Mouse (Mus musculus): ENCODE results near the gene Pde4b. TPM values are rescaled to one million over a fixed set of nuclear protein-coding genes. Genes with fewer than 3 reads are reported as not detected.
"Not testable (repeated sequence)": the region's sequence is repeated elsewhere in the genome, so short reads cannot be mapped to it uniquely, and the experiment has no call there.

The Pde4b gene
- polyA plus RNA-seq, 1 experiment from 2014 or later, result 37.3 TPM

DNA sequence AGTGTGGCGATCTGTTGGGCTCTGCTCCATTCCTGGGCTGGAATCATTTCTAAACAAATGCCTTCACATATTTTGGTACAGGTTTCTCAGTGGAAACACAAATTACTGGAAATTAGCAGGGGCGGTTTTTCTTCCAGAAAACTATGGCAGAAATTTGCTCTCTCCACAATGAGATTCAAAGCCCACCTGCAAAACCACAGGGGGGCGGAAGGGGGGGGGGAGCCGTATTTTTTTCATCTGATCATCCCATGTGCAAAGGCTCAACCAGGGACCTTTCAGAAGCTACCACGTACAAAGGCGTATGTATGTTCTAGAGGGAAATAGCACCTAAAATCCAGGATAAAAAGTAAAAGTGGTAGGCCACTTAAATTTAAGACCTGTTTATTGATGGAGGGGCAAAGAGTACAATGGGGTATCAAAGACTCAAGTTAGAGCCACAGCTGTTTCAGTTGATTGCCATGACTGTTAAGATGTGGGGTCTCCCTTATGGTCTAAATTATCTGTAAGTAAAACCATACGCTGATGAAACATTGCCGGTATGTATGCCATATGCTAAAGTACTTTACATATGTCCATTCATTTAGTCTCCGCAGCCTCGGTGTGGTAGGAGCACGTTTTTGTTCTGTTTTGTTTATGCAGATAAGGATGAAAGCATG, 404.3 kb downstream of the Pde4b start:
- Histone ChIP-seq H3K4me2 (no peak overlapping the region), H3K4me1 (peaks cover 11% of the 10 kb centered on the region; the same call in 1 of the 2 replicates), H3K27me3 (no peaks in the 10 kb centered on the region), H3K9me3 (no peaks in the 10 kb centered on the region), H3K9ac (no peak overlapping the region), H3K4me3 (no peak overlapping the region), H3K36me3 (no peaks in the 10 kb centered on the region), H3K27ac (no peak overlapping the region)
- WGBS, result 76% methylated on average over 11 of the region's 11 CpGs
- no peak for ATAC-seq (ENCODE audit: borderline replicate concordance, extremely low read depth, low FRiP score, low TSS enrichment)

DNA sequence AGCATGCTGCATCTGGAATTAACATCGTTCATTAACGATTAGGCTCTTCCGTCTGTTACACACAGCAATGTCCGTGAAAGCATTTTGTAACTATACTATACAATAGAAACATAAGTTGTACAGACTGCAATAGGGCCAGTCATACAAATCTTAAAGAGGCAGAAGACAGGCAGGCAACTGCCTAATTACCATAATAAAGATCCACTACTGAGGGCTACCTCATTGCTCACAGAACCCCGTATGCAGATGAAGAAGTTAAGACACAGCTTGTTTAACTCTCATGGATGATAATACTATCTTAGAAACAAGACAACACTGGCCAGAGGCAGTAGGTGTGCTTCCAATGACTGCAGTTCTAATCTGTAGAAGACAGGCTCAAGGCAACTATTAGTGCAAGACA, 405.6 kb downstream of the Pde4b start:
- no peaks in the 10 kb centered on the region for H3K9me3 ChIP-seq
- ATAC-seq (ENCODE audit: borderline replicate concordance, extremely low read depth, low FRiP score, low TSS enrichment), result no peak
- no peak overlapping the region for H3K27ac ChIP-seq
- no peak overlapping the region for H3K4me3 ChIP-seq
- H3K9ac ChIP-seq, result no peak overlapping the region
- H3K4me1 ChIP-seq, result peaks cover 11% of the 10 kb centered on the region; the same call in 1 of the 2 replicates
- H3K27me3 ChIP-seq, result no peaks in the 10 kb centered on the region
- H3K4me2 ChIP-seq, result no peak overlapping the region
- no peaks in the 10 kb centered on the region for H3K36me3 ChIP-seq
- 92% methylated on average over 5 of the region's 5 CpGs for WGBS

DNA sequence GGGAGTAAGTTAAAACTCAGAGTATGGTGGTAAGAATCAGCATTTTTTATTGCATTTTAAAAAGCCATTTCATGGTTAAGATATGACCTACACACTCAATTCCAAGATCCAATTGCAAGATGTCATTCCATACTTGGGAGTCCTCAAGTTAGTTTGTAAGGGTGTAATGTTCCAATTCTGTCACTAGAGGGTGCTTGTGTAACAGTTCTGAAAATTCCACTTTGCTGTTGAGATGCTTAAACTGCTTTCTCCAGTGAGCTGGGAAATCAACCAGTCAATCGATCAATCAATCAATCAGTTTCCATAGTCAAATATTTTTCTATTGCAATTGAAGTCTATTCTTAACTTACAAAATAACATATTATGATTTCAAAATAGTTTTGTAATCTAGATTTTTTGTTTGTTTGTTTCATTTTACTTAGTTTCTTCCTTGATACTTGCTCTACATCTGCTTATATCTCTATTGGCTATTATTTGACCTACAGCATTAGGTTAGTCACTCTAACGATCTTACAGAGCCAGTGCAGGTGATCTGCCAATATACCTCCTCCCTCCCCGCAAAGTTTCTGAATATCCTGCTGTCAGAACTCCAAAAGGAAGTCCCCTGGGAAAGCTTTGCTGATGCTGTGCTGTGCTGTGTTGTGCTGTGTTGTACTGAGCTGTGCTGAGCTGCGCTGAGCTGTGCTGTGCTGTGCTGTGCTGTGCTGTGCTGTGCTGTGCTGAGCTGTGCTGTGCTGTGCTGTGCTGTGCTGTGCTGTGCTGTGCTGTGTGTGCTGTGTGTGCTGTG, 406.2 kb downstream of the Pde4b start:
- Histone ChIP-seq H3K4me1 (peaks cover 11% of the 10 kb centered on the region; the same call in 1 of the 2 replicates), H3K4me2 (no peak overlapping the region), H3K27ac (no peak overlapping the region), H3K9ac (no peak overlapping the region), H3K9me3 (no peaks in the 10 kb centered on the region), H3K27me3 (no peaks in the 10 kb centered on the region), H3K36me3 (no peaks in the 10 kb centered on the region), H3K4me3 (no peak overlapping the region)
- 47% methylated on average over 4 of the region's 4 CpGs for WGBS
- no peak for ATAC-seq (ENCODE audit: borderline replicate concordance, extremely low read depth, low FRiP score, low TSS enrichment)

DNA sequence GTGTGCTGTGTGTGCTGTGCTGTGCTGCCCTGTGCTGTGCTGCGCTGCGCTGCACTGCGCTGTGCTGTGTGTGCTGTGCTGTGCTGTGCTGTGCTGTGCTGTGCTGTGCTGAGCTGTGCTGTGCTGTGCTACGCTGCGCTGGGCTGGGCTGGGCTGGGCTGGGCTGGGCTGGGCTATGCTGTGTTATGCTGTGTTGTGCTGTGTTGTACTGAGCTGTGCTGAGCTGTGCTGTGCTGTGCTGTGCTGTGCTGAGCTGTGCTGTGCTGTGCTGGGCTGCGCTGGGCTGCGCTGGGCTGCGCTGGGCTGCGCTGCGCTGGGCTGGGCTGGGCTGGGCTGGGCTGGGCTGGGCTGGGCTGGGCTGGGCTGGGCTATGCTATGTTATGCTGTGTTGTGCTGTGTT, 406.9 kb downstream of the Pde4b start:
- not testable (repeated sequence) for H3K9ac ChIP-seq, H3K36me3 ChIP-seq, H3K4me3 ChIP-seq, H3K4me2 ChIP-seq, H3K27me3 ChIP-seq, H3K9me3 ChIP-seq, H3K27ac ChIP-seq
- 88% methylated on average over 10 of the region's 10 CpGs for WGBS
- peak; percentile 70; the same call in 1 of the 2 replicates for ATAC-seq (ENCODE audit: borderline replicate concordance, extremely low read depth, low FRiP score, low TSS enrichment)
- H3K4me1 ChIP-seq, result peaks cover 11% of the 10 kb centered on the region; the same call in 1 of the 2 replicates

DNA sequence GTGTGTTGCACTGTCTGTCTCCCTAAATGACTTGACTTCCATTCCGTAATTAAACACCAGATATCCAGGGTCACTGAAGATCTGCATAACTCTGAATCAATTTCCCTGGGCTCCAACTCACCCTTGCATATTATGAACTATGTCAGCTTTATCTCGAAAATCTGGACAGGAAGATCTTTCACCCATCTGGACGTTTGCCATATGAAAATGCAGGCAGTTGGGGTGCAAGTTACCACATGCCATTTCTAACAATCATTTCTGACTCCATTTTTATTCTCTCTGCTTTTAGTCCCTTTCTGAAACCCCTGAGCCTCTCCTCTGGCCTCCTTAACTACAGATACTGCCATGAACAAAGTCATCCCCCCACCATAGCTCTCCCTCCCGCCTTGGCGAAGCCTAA, 407.7 kb downstream of the Pde4b start:
- no peaks in the 10 kb centered on the region for H3K36me3 ChIP-seq
- H3K4me1 ChIP-seq, result peaks cover 11% of the 10 kb centered on the region; the same call in 1 of the 2 replicates
- 0 out of 2 replicates have a peak overlapping the region, but pooled peaks have one; percentile 5 for H3K27ac ChIP-seq
- WGBS, result 60% methylated on average over 5 of the region's 5 CpGs
- no peak overlapping the region for H3K9ac ChIP-seq
- no peak overlapping the region for H3K4me2 ChIP-seq
- H3K4me3 ChIP-seq, result no peak overlapping the region
- H3K27me3 ChIP-seq, result no peaks in the 10 kb centered on the region
- no peaks in the 10 kb centered on the region for H3K9me3 ChIP-seq
- no peak for ATAC-seq (ENCODE audit: borderline replicate concordance, extremely low read depth, low FRiP score, low TSS enrichment)

- Histone ChIP-seq H3K36me3 (no peaks in the 10 kb centered on the region), H3K27me3 (no peaks in the 10 kb centered on the region), H3K4me3 (no peak overlapping the region), H3K9me3 (no peaks in the 10 kb centered on the region), H3K9ac (no peak overlapping the region), H3K4me1 (peaks cover 11% of the 10 kb centered on the region; the same call in 1 of the 2 replicates), H3K4me2 (no peak overlapping the region), H3K27ac (no peak overlapping the region)
- ATAC-seq (ENCODE audit: borderline replicate concordance, extremely low read depth, low FRiP score, low TSS enrichment), result no peak
- WGBS, result 36% methylated on average over 5 of the region's 5 CpGs
These were observed 408.1 kb downstream of the Pde4b start for GRCm38 (mm10) chr4:102495474-102495873.

DNA sequence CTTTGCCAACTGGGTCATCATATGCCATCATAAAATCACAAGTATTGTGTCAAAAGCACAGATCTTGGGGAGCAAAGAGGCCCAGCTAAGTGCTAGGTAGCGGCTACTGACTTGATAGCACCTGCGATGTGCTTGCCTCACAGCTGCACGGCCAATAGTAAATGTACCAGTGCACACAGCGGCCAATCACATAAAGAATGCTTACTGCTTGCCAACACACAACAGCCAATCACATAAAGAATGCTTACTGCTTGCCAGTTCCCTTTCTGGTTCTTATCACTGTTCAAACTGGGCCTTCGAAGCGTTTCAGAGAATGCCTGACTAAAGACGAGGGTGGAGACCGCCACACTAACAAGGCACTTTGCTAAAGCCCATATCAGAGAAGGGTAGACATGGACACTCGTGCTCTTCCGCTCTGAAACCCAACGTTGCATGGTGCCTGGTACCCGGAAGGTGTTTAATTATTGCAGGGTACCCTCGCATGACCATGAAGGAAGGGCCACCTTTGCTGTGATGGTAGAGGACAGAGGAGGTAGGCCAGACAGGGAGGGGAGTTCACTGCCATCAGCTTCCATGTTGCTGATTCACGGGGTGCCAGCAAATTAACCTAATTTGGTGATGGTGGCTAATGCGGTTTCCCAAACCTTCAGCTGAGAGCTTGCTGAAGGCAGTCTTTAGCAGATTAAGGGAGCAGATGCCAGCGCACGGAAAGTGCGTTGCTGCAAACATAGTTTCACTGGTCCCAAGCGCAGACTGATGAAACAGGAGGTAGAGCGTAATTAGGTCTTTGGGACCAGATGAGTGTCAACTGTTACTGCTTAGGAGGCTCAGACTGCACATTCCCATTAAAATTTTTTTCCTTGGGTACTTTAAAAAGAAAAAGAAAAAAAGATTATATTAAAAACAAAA, 409.2 kb downstream of the Pde4b start:
- H3K9me3 ChIP-seq, result no peaks in the 10 kb centered on the region
- no peak overlapping the region for H3K4me2 ChIP-seq
- H3K27ac ChIP-seq, result no peak overlapping the region
- H3K4me1 ChIP-seq, result peaks cover 11% of the 10 kb centered on the region; the same call in 1 of the 2 replicates
- H3K36me3 ChIP-seq, result no peaks in the 10 kb centered on the region
- WGBS, result 82% methylated on average over 20 of the region's 20 CpGs
- H3K9ac ChIP-seq, result no peak overlapping the region
- ATAC-seq (ENCODE audit: borderline replicate concordance, extremely low read depth, low FRiP score, low TSS enrichment), result no peak
- H3K27me3 ChIP-seq, result no peaks in the 10 kb centered on the region
- no peak overlapping the region for H3K4me3 ChIP-seq

GRCm38 (mm10) chr4:102497221-102497620, 409.9 kb downstream of the Pde4b start:
- Histone ChIP-seq H3K4me1 (peaks cover 11% of the 10 kb centered on the region; the same call in 1 of the 2 replicates), H3K4me2 (no peak overlapping the region), H3K27ac (no peak overlapping the region), H3K4me3 (no peak overlapping the region), H3K9ac (no peak overlapping the region), H3K27me3 (no peaks in the 10 kb centered on the region), H3K36me3 (no peaks in the 10 kb centered on the region), H3K9me3 (no peaks in the 10 kb centered on the region)
- WGBS, result 87% methylated on average over 3 of the region's 3 CpGs
- no peak for ATAC-seq (ENCODE audit: borderline replicate concordance, extremely low read depth, low FRiP score, low TSS enrichment)

DNA sequence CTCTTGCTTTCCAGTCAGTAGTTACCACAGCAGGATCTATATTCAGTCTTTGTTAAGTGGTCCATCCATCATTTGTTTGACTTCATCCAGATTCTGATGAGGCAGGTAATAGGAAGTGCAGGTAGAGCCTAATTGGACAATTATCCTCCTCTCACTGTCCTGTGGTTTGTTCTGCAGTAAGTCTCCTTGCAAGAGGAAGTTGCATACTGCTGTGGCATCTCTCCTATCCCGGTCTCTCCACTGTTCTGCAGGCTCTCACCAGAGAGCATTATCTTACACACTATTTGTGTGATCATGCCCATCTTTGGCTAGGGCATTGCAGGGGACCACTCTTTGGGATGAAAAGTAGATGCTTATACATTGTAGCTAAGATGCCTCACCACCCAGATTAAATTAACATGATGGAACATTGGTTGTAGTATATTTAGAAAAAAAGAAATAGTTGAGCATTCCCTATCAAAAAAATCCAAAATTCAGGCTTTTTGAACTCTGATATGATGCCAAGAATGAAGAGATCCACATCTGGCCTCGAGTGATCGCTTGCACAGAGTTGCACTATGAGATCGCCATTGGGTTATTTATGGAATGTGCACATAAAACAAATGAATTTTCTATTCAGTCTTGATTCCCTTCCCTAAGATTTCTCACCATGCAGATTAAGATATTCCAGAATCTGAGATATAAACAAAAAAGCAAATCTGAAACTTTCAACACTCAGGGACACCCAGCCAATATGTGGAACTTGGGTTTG, 411.0 kb downstream of the Pde4b start:
- 58% methylated on average over 4 of the region's 4 CpGs for WGBS
- H3K4me2 ChIP-seq, result no peak overlapping the region
- H3K9ac ChIP-seq, result no peak overlapping the region
- H3K9me3 ChIP-seq, result no peaks in the 10 kb centered on the region
- H3K27me3 ChIP-seq, result no peaks in the 10 kb centered on the region
- no peak overlapping the region for H3K4me3 ChIP-seq
- no peak for ATAC-seq (ENCODE audit: borderline replicate concordance, extremely low read depth, low FRiP score, low TSS enrichment)
- no peaks in the 10 kb centered on the region for H3K36me3 ChIP-seq
- no peak overlapping the region for H3K27ac ChIP-seq
- peaks cover 11% of the 10 kb centered on the region; the same call in 1 of the 2 replicates for H3K4me1 ChIP-seq

GRCm38 (mm10) chr4:102498920-102499316, 411.6 kb downstream of the Pde4b start:
- WGBS, result 66% methylated on average over 1 of the region's 1 CpGs
- ATAC-seq (ENCODE audit: borderline replicate concordance, extremely low read depth, low FRiP score, low TSS enrichment), result no peak
- Histone ChIP-seq H3K4me3 (no peak overlapping the region), H3K9ac (no peak overlapping the region), H3K9me3 (no peaks in the 10 kb centered on the region), H3K4me1 (peaks cover 11% of the 10 kb centered on the region; the same call in 1 of the 2 replicates), H3K27ac (no peak overlapping the region), H3K36me3 (no peaks in the 10 kb centered on the region), H3K4me2 (no peak overlapping the region), H3K27me3 (no peaks in the 10 kb centered on the region)

DNA sequence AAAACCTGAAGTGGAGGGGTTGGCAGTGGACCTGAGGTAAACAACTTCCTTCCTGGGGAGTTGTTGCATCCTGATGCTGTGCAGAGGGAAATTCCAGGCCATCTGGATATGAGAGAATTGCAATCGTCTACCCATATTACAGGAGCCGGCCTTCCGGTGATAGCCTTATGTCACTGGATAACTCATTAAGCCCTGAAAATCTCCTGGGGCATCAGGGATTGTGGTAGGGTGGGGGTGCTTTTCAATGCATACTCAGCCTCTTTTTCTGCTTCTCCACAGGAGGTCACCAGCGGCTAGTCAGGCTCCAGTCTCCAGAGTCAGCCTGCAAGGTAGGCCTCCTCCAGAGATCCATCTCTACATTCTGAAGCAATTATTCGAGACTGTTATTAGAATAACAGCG, 418.4 kb downstream of the Pde4b start:
- H3K4me3 ChIP-seq, result no peak overlapping the region
- H3K4me1 ChIP-seq, result peaks cover 3% of the 10 kb centered on the region; the same call in 1 of the 2 replicates
- ATAC-seq (ENCODE audit: borderline replicate concordance, extremely low read depth, low FRiP score, low TSS enrichment), result no peak
- no peaks in the 10 kb centered on the region for H3K27me3 ChIP-seq
- 62% methylated on average over 6 of the region's 6 CpGs for WGBS
- H3K36me3 ChIP-seq, result no peaks in the 10 kb centered on the region
- H3K4me2 ChIP-seq, result no peak overlapping the region
- H3K9me3 ChIP-seq, result no peaks in the 10 kb centered on the region
- no peak overlapping the region for H3K9ac ChIP-seq
- H3K27ac ChIP-seq, result no peak overlapping the region
